Mouse (Mus musculus): ENCODE data around the gene Armc2.
A peak's percentile ranks its signal among the peaks of the same experiment; 100 is the strongest.

The Armc2 gene

DNA sequence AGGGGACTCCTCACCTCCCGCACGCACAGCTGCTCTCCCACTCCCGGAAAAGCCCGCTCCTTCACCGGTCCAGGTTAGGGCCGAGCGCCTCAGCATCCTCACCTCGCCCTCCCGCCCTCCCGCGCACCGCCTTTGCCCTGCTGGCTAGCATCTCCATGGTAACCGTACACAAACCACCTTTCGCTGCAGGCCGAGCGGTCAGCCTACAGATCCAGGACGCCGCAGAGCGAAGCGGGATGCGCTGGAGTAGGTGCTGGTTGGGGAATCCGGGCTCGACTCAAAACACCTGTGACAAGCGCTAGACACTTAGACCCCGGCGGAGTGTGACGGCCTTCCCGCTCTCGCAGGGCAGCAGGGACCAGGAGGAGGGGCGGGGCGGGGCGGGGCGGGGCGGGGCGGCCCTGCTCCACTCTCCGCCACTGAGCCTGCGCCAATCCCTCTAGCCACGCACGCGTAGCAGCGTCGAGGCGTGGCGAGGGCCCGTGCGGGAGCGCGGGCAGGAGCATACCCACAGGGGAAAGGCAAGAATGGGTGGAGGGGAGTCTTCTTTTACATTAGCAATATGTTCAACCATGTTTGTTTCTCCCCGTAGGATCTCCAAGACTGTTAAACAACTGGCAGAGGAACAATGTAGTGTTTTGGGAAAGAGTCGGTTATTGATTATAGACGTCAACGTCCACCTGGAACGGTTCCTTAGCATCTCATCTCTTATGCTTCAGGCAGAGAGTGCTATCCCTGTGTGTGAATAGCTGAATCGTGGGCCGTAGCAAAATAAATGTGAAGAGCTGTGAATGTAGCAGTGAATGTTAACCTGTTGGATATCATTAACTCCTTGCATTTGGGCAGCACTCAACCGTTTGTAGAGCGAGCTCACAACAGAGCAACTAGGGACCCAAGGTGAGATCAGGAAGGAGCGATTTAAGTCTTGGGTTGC lies at the start of gene Armc2:
TSS of gene Armc2 (minus strand) at position 427 of the 934 bp plus-strand sequence.
- DNase-seq, result peak; percentile 78

DNA sequence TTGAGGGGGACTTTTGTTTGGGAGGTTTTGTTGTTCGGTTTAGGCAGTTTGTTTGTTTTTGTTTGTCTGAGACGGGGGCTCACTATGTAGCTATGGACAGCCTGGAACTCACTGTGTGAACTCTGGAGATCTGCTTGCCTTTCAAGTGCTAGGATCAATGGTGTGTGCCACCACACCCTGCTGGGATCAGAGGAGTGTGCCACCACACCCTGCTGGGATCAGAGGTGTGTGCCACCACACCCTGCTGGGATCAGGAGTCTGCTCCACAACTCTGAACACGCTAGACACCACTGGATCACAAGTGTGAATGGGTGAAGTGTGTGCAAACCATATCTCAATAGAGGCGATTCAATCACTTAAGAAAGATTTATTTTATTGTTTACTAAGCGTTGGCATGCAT lies 46.2 kb upstream of the Armc2 start:
- peak; percentile 35 for DNase-seq

GRCm38 (mm10) chr10:42059522-42059921 lies 41.3 kb upstream of the Armc2 start:
- DNase-seq, result no peak

DNA sequence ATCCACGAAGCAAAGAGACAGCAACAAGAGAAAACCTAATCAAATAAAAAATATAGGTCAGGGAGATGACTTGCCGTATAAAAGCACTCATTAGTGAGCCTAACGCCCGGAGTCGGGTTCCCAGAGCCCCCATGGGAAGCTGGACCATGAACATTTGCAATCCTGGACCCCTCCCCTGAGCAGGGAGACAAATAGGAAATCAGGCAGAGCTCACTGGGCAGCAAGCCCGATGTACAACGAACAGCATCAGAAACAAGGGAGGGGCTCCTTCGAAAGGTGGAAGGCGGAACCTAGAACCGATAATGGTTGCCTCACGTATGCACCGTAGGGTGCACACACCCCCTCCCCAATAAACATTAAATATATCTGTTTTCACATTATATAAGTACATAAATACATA lies 39.5 kb upstream of the Armc2 start:
- no peak for DNase-seq

- DNase-seq, result no peak
Observed at GRCm38 (mm10) chr10:42057231-42057601, 39.0 kb upstream of the Armc2 start.

- no peak for DNase-seq
Observed at GRCm38 (mm10) chr10:42056486-42057230, 38.4 kb upstream of the Armc2 start.

GRCm38 (mm10) chr10:42055224-42056165 lies 37.3 kb upstream of the Armc2 start:
- no peak for DNase-seq

GRCm38 (mm10) chr10:42051069-42051468 lies 32.8 kb upstream of the Armc2 start:
- no peak for DNase-seq

DNA sequence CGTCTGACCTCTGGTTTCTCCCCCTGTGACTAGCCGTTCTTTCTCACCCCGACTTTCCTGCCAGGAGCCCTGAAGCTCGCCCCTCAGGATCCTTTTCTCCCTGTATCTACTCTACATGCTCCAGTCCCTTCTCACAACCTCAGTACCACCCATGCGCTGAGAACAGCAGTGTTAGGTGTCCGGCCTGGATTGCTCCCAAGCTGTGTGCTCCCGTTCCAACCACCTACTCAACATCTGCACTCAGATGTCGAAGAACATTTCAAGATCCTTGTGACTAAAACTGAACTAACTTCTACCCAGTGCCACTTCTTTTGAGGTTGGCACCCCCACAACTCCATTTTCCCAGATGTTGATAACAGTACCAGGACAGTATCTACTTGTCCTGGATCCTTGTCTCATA lies 30.4 kb upstream of the Armc2 start:
- DNase-seq, result no peak

- no peak for DNase-seq
Observed at GRCm38 (mm10) chr10:42044574-42044973, 26.3 kb upstream of the Armc2 start.

DNA sequence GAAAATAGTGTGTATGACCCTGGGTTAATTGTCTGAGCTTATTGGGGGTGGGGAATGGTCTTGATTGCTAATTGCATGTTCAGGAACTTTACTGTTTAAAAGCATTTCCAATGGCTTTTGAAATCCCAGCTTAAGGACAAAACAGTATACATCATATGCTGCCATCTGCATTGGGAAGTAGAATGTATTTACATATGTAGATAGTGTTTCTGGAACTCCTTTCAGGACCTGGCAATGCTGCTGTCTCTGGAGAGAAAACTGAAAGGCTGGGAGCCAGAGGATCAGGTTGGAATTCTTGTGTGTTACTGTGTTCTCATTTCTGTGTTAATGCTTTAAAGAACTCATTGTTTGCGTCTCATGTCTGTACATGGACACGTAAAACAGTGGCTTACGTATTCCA lies 25.1 kb upstream of the Armc2 start:
- no peak for DNase-seq

DNA sequence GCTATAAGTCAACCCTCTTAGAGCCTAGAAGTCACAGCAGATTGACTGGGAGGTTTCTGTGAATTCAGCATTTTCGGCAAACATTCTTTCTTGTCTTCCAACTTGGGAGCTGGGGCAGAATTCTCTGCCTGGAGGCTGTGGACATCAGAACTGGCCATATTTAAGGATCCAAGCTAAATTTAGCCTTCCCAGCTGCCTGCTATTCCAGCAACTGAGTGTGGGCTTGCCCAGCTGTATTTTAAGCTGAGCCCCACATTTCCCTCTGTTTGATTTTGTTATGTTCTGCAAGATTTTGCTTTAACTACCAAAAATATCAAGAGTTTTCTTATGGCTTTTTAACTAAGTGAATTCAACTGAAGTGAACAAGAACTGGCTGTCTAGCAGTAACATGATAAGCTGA lies 24.6 kb upstream of the Armc2 start:
- DNase-seq, result no peak

- no peak for DNase-seq
Observed at GRCm38 (mm10) chr10:42042087-42042486, 23.8 kb upstream of the Armc2 start.

DNA sequence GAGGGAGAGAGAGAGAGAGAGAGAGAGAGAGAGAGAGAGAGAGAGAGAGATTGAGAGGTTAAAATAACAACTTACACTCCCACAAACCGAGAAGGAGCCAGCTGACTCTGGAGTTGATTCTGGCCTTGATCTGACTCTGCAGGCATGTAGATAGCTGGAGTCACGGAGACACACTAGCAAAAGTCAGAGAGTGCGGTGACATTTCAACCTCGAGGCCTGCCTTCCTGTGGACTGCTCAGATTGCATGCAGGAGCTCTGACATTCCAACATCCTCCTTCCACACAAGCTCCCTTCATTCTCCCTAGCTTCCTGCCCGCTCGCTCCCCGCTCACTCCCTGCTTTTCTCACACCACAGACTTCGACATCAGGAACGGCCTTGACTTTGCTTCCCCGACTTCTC lies 20.3 kb upstream of the Armc2 start:
- no peak for DNase-seq

- no peak for DNase-seq
Observed at GRCm38 (mm10) chr10:42037301-42037870, 19.1 kb upstream of the Armc2 start.

- no peak for DNase-seq
Observed at GRCm38 (mm10) chr10:42036846-42037245, 18.6 kb upstream of the Armc2 start.

DNA sequence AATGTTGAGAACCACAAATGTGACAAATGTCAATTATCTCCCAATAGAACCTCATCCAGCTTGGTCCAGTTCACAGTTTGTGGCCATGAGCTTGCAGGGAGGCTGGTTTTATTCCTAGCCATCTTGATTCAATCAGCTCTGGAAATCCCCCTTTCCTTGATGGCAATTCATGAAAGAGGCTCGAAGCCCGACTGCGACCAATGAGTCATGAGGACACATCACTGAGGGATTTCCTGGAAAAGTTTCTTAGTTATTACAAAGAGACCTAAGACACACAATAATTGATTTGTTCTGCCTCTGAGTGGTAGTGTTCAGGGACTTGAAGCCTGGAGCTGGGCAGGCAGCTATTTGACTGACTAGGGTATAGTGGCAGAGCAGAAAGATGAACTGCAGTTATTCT lies 15.3 kb upstream of the Armc2 start:
- no peak for DNase-seq

DNA sequence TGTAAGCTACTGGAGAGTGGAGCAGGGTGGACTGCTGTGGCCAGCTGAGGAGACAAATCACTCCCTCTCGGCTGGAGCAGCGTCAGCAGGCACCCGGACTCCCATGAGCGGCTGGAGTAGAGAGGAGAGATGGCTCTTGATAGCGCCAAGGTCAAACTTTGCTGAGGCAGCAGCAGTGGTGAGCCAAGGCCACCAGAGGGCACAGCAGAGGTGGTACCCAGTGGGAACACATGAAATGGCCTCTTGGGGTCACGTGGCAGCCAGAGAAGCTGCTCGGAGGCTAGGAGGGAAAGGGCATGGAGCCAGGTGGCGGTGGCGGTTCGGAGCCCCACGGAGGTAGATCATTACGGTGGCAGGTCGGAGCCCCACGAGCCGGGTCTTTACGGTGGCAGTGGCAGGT lies 12.8 kb upstream of the Armc2 start:
- DNase-seq, result peak; percentile 86

DNA sequence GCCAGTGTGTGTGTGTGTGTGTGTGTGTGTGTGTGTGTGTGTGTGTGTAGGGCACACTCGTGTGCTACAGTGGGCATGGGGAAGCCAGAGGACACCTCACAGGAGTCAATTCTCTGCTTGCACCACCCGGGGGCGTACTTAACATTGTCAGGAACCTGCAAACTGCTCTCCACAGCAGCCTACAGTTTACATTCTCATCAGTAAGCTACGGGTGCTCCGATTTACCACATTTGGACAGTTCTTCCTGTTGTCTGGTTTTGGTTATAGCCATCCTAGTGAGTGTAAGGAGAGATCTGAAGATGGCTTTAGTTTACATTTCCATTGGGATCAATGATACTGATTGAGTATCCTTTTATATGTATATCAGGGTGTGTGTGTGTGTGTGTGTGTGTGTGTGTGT lies 11.3 kb upstream of the Armc2 start:
- DNase-seq, result no peak

GRCm38 (mm10) chr10:42027337-42027736 lies 9.1 kb upstream of the Armc2 start:
- no peak for DNase-seq

DNA sequence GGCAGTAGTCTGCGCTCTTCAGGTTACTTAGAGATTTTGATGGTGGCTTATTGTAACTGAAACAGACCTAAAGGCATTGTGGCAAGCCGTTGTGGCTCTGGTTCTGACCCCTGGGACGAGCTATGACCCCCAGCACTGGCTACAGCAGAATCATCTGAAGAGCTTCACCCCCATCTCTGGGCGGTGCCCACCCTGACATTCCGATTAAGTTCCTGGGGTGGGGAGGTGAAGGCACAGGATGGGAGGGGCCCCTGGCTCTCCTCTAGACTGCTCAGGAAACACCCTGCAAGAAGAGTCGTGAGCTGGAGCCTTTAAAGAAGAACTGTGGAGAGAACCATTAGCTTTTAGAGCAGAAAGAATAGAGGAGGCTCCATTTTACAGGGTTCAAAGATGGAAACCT lies 6.2 kb upstream of the Armc2 start:
- DNase-seq, result no peak

DNA sequence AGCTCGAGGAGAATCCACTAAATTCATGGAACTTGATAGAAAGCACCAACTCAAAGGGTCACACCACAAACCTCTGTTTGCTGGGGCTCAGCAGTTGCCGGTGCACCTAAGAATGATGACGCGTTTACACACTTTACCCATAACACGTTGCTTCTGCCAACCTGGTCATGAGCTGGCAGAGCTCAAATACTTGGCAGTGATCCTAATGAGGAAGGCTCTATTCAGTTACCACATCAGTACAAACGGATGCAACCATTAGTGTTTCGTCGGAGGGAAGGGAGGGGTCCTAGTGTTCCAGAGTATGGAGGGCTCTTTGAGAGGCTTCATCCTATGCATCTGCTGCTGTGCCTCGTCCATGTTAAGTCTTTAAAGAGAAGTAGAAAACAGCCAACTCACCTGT lies 3.3 kb upstream of the Armc2 start:
- DNase-seq, result no peak

- no peak for DNase-seq
Observed at GRCm38 (mm10) chr10:42014086-42014485, 4.2 kb downstream of the Armc2 start.

All from cerebellum, adult 11 months (tissue).